Comparison of ENCODE assay signal across 26 mouse cellular contexts in genomic region chr17:63226380-63226779, GRCm38 (mm10).
"Had no signal": no experiment of that assay in that cellular context is flagged by ENCODE, and none has a peak within 500 bp of the region (broad histone marks: within the 10 kb centered on the region; RNA-seq: fewer than 3 reads in every experiment).

No protein-coding gene starts in this region.

- H3K9me3 ChIP-seq: heart, embryonic 13.5 days; heart, embryonic 15.5 days; hindbrain, embryonic 10.5 days; hindbrain, embryonic 12.5 days; limb, embryonic 10.5 days; limb, embryonic 12.5 days; liver, embryonic 13.5 days; liver, embryonic 15.5 days had no signal

- H3K4me3 ChIP-seq: gastrocnemius, adult 2 months; heart, adult 2 months; heart, embryonic 13.5 days; heart, embryonic 15.5 days; hindbrain, embryonic 10.5 days; hindbrain, embryonic 12.5 days; left cerebral cortex, adult 2 months; limb, embryonic 10.5 days; limb, embryonic 12.5 days; liver, embryonic 13.5 days; liver, embryonic 15.5 days had no signal

- H3K4me2 ChIP-seq: heart, embryonic 11.5 days; heart, embryonic 13.5 days; heart, embryonic 15.5 days; hindbrain, embryonic 12.5 days; hindbrain, embryonic 14.5 days; limb, embryonic 12.5 days; liver, embryonic 11.5 days; liver, embryonic 13.5 days; liver, embryonic 15.5 days had no signal

- H3K36me3 ChIP-seq: heart, embryonic 13.5 days; heart, embryonic 15.5 days; hindbrain, embryonic 10.5 days; hindbrain, embryonic 12.5 days; limb, embryonic 10.5 days; limb, embryonic 12.5 days; liver, embryonic 13.5 days; liver, embryonic 15.5 days had no signal

- DNase-seq: gastrocnemius, adult 2 months; gastrocnemius, postnatal 10 days; gastrocnemius, postnatal 25 days; heart, adult 2 months; heart, postnatal 4 days; layer of hippocampus, adult 9-11 months; liver; liver, embryonic 13.5 days; liver, postnatal 0 days; lung, adult 2 months had no signal

- H3K27ac ChIP-seq: gastrocnemius, adult 2 months; heart, adult 2 months; heart, embryonic 13.5 days; heart, embryonic 15.5 days; hindbrain, embryonic 10.5 days; hindbrain, embryonic 12.5 days; hindbrain, embryonic 14.5 days; kidney, postnatal 0 days; left cerebral cortex, adult 2 months; limb, embryonic 10.5 days; limb, embryonic 12.5 days; liver, embryonic 13.5 days; liver, embryonic 15.5 days had no signal

- H3K9ac ChIP-seq: heart, embryonic 13.5 days; heart, embryonic 15.5 days; hindbrain, embryonic 12.5 days; hindbrain, embryonic 14.5 days; limb, embryonic 12.5 days; liver, embryonic 13.5 days; liver, embryonic 15.5 days; liver, postnatal 0 days had no signal

- H3K4me1 ChIP-seq: heart, embryonic 13.5 days; heart, embryonic 15.5 days; hindbrain, embryonic 12.5 days; limb, embryonic 12.5 days had no signal

- ATAC-seq: forebrain, embryonic 16.5 days; hindbrain, embryonic 16.5 days; inflammation-experienced regulatory T-cells, adult 6 months; intestine, postnatal 0 days; liver, postnatal 0 days had no signal

- H3K27me3 ChIP-seq: heart, embryonic 13.5 days; heart, embryonic 15.5 days; hindbrain, embryonic 12.5 days; limb, embryonic 12.5 days; liver, embryonic 13.5 days; liver, embryonic 15.5 days had no signal
